Mouse (Mus musculus): ENCODE measurements around the gene Zfp558.
A peak's percentile ranks its signal among the peaks of the same experiment; 100 is the strongest.
"Not testable (repeated sequence)": the region's sequence is repeated elsewhere in the genome, so short reads cannot be mapped to it uniquely, and the experiment has no call there.

Zfp558 gene

DNA sequence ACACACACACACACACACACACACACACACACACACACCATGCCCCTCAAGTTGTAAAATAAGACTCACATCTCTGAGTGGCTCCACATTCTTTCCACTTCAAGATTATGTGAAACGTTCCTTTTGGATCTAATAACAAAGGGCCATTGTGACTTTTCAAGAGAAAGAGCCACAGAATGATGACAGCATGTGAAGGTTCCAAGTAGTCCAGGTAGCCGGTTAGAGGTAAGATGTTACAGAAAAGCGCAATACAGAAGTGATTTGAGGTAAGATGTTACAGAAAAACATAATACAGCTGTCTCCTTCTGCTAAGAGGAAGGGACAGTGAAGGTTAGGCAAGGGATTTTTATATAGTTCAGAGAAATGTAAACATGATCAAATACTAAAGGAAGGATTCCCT lies at the start of gene Zfp558, which contains the start of gene Mbd3l1:
Gene Zfp558, minus strand, starts transcription at position 101 of the 400 bp plus-strand sequence.
Gene Mbd3l1, plus strand, starts transcription at position 192 of the 400 bp plus-strand sequence.
- DNase-seq = no peak

DNA sequence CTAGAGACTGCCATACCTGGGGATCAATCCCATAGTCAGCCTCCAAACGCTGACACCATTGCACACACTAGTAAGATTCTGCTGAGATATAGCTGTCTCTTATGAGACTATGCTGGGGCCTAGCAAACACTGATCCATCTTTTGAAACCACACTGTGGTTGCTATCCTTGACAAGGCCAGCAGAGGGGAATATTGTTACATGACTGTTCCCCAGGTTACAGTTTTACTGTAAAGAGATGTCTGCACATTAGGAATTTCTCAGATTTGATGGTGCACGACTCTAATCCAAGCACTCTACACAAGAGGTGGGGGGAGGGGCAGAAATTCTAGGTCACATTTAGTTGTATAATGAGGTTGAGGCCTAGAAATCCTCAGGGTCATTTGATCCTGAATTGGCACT lies 30.0 kb upstream of the Zfp558 start:
- DNase-seq = no peak

DNA sequence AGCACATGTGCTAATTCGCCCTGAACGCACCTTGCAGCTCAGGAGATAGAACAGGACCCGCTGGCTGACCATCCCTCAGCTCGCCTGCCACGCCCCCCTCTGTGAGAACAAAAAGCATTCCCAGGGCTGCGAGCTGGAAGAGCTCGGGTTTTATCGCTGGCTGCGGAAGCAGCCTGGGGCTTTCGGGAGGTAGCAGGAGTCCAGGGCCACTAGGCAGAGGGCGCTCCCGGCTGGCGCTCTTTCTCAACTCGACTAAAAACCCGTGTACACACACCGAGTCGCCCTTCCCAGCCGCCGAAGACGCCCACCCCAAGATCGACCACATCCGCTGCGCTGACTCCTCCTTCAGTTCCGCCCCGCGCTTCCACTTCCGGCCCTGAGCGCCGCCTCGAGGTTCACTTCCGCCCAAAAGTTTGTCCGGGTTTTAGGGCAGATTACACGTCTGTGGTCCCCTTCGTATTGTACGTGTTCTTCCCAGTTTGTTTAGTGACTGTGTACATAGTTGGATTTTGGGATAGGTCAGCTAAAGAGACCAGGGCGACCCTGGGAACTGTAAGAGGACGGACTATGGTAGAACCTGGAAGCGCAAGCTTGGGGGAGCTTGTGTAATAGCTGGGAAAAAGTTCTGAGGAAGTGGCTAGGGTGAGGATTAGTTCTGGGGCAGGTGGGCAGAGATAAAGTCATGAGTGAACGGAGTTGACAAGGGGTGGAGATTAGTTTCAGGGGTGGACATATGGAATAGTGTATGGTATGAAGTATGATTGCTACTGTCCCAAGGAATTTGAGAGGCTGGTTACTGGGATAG lies 4.5 kb downstream of the Zfp558 start:
- DNase-seq = peak; percentile 39

DNA sequence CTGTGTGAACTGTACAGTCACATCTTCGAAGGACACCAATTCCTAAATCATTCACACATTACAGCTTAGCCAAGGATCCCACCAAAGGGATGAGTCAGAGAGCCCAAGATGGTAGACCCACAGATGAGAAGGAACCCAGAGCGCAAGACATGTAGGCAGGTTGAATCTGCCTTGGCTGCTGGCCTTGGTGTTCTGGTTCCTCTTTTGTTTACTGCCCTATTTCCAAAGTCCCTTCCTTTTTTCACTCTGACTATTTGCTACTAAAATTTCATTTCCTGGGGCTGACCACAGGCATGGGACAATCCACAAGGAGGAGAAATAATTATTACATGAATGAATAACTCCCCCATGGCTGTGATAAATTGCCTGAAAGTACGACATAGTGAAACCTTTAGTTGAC lies 10.1 kb downstream of the Zfp558 start:
- no peak for DNase-seq

DNA sequence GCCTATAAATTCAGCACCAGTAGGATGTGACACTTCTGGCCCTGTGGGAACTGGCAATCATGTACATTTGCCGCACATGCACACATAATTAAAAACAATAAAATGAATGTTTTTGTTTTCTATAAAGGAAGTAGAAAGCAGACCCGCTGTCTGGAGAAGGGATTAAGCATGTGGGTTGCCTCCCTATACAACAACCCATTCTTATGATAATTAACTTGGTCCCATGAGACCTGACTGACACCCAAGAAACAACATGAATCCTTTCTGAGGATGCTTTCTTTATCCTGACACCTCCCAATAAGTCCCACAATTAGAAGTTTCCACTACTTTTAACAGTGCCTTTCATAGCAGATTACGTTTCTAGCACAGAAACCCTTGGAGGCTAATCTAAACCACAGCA lies 10.7 kb downstream of the Zfp558 start:
- DNase-seq = no peak

DNA sequence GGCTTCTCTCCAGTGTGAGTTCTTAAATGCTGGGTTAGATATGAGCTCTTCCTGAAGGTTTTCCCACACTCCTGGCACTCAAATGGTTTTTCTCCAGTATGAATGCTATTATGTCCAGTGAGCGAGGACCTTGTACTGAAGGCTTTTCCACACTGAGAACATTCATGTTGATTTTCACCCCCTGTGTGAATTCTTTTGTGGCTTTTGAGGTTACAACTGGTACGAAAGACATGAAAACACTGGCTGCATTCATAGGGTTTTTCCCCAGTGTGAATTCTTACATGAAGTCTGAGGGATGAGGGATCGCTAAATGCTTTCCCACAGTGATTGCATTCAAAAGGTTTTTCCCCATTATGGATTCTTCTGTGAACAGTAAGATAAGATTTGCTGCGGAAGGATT lies 21.5 kb downstream of the Zfp558 start:
- DNase-seq = no peak

DNA sequence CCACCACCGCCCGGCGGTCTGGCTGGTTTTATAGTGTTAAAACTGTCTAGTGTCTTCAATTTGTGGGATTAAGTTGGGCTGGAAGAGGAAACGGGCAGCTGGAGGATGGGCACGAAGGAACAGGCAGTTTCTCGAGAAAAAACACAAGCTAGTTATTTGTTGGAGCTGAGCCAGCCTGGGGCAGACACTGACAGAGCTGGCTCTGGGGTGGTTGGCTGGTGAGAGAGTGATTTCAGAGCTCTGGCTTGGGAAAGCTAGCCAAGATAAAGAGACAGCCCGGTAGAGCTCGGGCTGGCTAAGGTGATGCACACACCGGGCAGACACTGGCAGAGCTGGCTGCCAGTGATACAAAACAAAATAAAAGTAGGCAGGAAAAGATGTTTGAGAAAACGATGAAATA lies 46.4 kb downstream of the Zfp558 start:
- no peak for DNase-seq

DNA sequence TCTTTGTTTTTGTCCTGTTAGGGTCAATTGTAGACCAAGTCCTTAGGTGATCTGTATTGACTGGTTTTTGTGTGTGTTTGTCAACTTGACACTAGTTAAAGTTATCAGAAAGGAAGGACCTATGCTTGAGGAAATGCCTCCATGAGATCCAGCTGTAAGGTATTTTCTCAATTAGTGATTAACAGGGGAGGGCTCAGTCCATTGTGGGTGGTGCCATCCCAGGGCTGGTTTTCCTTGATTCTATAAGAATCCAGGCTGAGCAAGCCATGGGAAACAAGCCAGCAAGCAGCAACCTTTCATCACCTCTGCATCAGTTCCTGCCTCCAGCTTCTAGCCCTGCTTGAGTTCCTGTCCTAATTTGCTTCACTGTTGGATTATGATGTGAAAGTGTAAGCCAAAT lies 47.7 kb downstream of the Zfp558 start, which contains the start of gene Mbd3l2:
Gene Mbd3l2, plus strand, starts transcription at position 301 of the 400 bp plus-strand sequence.
- DNase-seq = no peak

DNA sequence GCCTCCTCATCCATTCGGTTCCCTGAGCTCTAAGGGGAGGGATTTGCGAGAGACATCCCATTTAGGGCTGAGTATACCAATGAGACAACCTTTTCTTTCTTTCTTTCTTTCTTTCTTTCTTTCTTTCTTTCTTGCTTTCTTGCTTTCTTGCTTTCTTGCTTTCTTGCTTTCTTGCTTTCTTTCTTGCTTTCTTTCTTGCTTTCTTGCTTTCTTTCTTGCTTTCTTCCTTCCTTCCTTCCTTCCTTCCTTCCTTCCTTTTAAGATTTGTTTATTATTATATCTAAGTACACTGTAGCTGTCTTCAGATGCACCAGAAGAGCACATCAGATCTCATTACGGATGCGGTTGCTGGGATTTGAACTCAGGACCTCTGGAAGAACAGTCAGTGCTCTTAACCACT lies 65.7 kb downstream of the Zfp558 start:
- DNase-seq = not testable (repeated sequence)
